Mouse (Mus musculus) adrenal gland, postnatal 25 days (tissue): Measurements from ENCODE around the gene Ccdc3. TPM values are rescaled to one million over a fixed set of nuclear protein-coding genes. Genes with fewer than 3 reads are reported as not detected.

Experiments
- DNase-seq: peaks from one replicate; pipeline ENCODE4 v3.0.0; 2021; ENCODE audit warnings: mixed read lengths
- total RNA-seq: library from RNA; stranded (reverse); gene quantifications from 2 replicates; pipeline ENCODE4 v1.2.3, GENCODE M21; 2021

Gene Ccdc3
- total RNA-seq, 1 experiment from 2014 or later, result 5.0 TPM

- peak; percentile 9 for DNase-seq
Measured at GRCm38 (mm10) chr2:5161002-5161745, 23.6 kb downstream of the Ccdc3 start.

- no peak for DNase-seq
Measured at GRCm38 (mm10) chr2:5161908-5162674, 24.5 kb downstream of the Ccdc3 start.

GRCm38 (mm10) chr2:5162756-5163155 is 25.2 kb downstream of the Ccdc3 start:
- DNase-seq, result no peak

- DNase-seq, result no peak
Measured at GRCm38 (mm10) chr2:5165941-5166361, 28.4 kb downstream of the Ccdc3 start.

GRCm38 (mm10) chr2:5166796-5167195 is 29.2 kb downstream of the Ccdc3 start:
- no peak for DNase-seq

GRCm38 (mm10) chr2:5170815-5171214 is 33.2 kb downstream of the Ccdc3 start:
- DNase-seq, result no peak

- DNase-seq, result no peak
Measured at GRCm38 (mm10) chr2:5171301-5172000, 33.9 kb downstream of the Ccdc3 start.

- no peak for DNase-seq
Measured at GRCm38 (mm10) chr2:5172773-5173172, 35.2 kb downstream of the Ccdc3 start.

GRCm38 (mm10) chr2:5174716-5175115 is 37.1 kb downstream of the Ccdc3 start:
- DNase-seq, result no peak

GRCm38 (mm10) chr2:5181462-5182443 is 44.2 kb downstream of the Ccdc3 start:
- DNase-seq, result no peak

- DNase-seq, result no peak
Measured at GRCm38 (mm10) chr2:5184166-5184565, 46.6 kb downstream of the Ccdc3 start.

GRCm38 (mm10) chr2:5185631-5186030 is 48.1 kb downstream of the Ccdc3 start:
- DNase-seq, result no peak

- DNase-seq, result no peak
Measured at GRCm38 (mm10) chr2:5192156-5192555, 54.6 kb downstream of the Ccdc3 start.

- no peak for DNase-seq
Measured at GRCm38 (mm10) chr2:5193071-5193470, 55.5 kb downstream of the Ccdc3 start.

GRCm38 (mm10) chr2:5194701-5195215 is 57.2 kb downstream of the Ccdc3 start:
- no peak for DNase-seq

GRCm38 (mm10) chr2:5197486-5197885 is 59.9 kb downstream of the Ccdc3 start:
- DNase-seq, result no peak

GRCm38 (mm10) chr2:5199289-5199688 is 61.7 kb downstream of the Ccdc3 start:
- no peak for DNase-seq

GRCm38 (mm10) chr2:5200817-5201364 is 63.3 kb downstream of the Ccdc3 start:
- DNase-seq, result no peak

- DNase-seq, result no peak
Measured at GRCm38 (mm10) chr2:5203146-5203545, 65.6 kb downstream of the Ccdc3 start.

- no peak for DNase-seq
Measured at GRCm38 (mm10) chr2:5204941-5205340, 67.4 kb downstream of the Ccdc3 start.

GRCm38 (mm10) chr2:5206651-5207050 is 69.1 kb downstream of the Ccdc3 start:
- no peak for DNase-seq
